In genomic region chr6:30572456-30573311, GRCm38 (mm10) we compare ENCODE assay signal across 9 mouse cellular contexts. TPM values are rescaled to one million over a fixed set of nuclear protein-coding genes. Genes with fewer than 3 reads are reported as not detected.
DNase-seq lines count a peak whose midpoint lies in the region; ATAC-seq lines count a peak whose summit lies in the region.
"Had no signal": no experiment of that assay in that cellular context is flagged by ENCODE, and none has a peak within 500 bp of the region (broad histone marks: within the 10 kb centered on the region; RNA-seq: fewer than 3 reads in every experiment).

No protein-coding gene starts in this region.

- peak; percentile 95 for ATAC-seq in forebrain, embryonic 16.5 days
- ATAC-seq in hindbrain, embryonic 13.5 days (ENCODE audit: low FRiP score), result peak; percentile 92
- no peak for ATAC-seq in limb, embryonic 12.5 days (ENCODE audit: insufficient number of reproducible peaks, insufficient read depth, low FRiP score, low TSS enrichment, low read depth)
- ATAC-seq in neural tube, embryonic 13.5 days (ENCODE audit: low read depth), result peak; percentile 93

- no peak overlapping the region for H3K4me3 ChIP-seq in embryonic facial prominence, embryonic 10.5 days
- no peak overlapping the region for H3K4me3 ChIP-seq in forebrain, embryonic 16.5 days (replicated peaks; ENCODE audit: low read length)
- H3K4me3 ChIP-seq in hindbrain, embryonic 13.5 days, result no peak overlapping the region
- H3K4me3 ChIP-seq in limb, embryonic 12.5 days (replicated peaks), result no peak overlapping the region
- H3K4me3 ChIP-seq in neural tube, embryonic 13.5 days, result no peak overlapping the region

- H3K36me3 ChIP-seq in embryonic facial prominence, embryonic 10.5 days (replicated peaks), result no peaks in the 10 kb centered on the region
- no peaks in the 10 kb centered on the region for H3K36me3 ChIP-seq in forebrain, embryonic 16.5 days (ENCODE audit: control insufficient read depth, insufficient read depth)
- no peaks in the 10 kb centered on the region for H3K36me3 ChIP-seq in hindbrain, embryonic 13.5 days
- 0 out of 2 replicates have a peak, but pooled peaks cover 5% of the 10 kb centered on the region for H3K36me3 ChIP-seq in limb, embryonic 12.5 days
- H3K36me3 ChIP-seq in neural tube, embryonic 13.5 days, result no peaks in the 10 kb centered on the region

- 68% methylated on average over 20 of the region's 20 CpGs for WGBS in embryonic facial prominence, embryonic 10.5 days
- 20% methylated on average over 20 of the region's 20 CpGs for WGBS in forebrain, embryonic 16.5 days
- 24% methylated on average over 20 of the region's 20 CpGs for WGBS in hindbrain, embryonic 13.5 days
- 71% methylated on average over 20 of the region's 20 CpGs for WGBS in limb, embryonic 12.5 days
- 27% methylated on average over 20 of the region's 20 CpGs for WGBS in neural tube, embryonic 13.5 days

- H3K27me3 ChIP-seq in embryonic facial prominence, embryonic 10.5 days (replicated peaks; ENCODE audit: low read depth, poor library complexity, severe bottlenecking), result no peaks in the 10 kb centered on the region
- H3K27me3 ChIP-seq in forebrain, embryonic 16.5 days (replicated peaks; ENCODE audit: control insufficient read depth, insufficient read depth, low read length), result no peaks in the 10 kb centered on the region
- no peaks in the 10 kb centered on the region for H3K27me3 ChIP-seq in hindbrain, embryonic 13.5 days
- no peaks in the 10 kb centered on the region for H3K27me3 ChIP-seq in limb, embryonic 12.5 days
- 0 out of 2 replicates have a peak, but pooled peaks cover 4% of the 10 kb centered on the region for H3K27me3 ChIP-seq in neural tube, embryonic 13.5 days

- H3K4me2 ChIP-seq in forebrain, embryonic 16.5 days (ENCODE audit: low read length), result peak overlapping the region; percentile 28; the same call in 1 of the 2 replicates
- H3K4me2 ChIP-seq in hindbrain, embryonic 13.5 days, result peak overlapping the region; percentile 23
- no peak overlapping the region for H3K4me2 ChIP-seq in limb, embryonic 12.5 days
- H3K4me2 ChIP-seq in neural tube, embryonic 13.5 days, result peak overlapping the region; percentile 9; the same call in 1 of the 2 replicates

- H3K9me3 ChIP-seq in embryonic facial prominence, embryonic 10.5 days, result no peaks in the 10 kb centered on the region
- H3K9me3 ChIP-seq in forebrain, embryonic 16.5 days (ENCODE audit: control insufficient read depth, low read length), result no peaks in the 10 kb centered on the region
- H3K9me3 ChIP-seq in hindbrain, embryonic 13.5 days, result no peaks in the 10 kb centered on the region
- H3K9me3 ChIP-seq in limb, embryonic 12.5 days, result no peaks in the 10 kb centered on the region
- H3K9me3 ChIP-seq in neural tube, embryonic 13.5 days, result no peaks in the 10 kb centered on the region

- DNase-seq in embryonic facial prominence, embryonic 10.5 days (ENCODE audit: low spot score), result peak; percentile 55
- DNase-seq in thymus, postnatal 4 days, result no peak
- no peak for DNase-seq in adrenal gland, postnatal 4 days (ENCODE audit: low spot score in 2 of 2)
- DNase-seq in adrenal gland, postnatal 25 days, result no peak

- no peak overlapping the region for H3K9ac ChIP-seq in forebrain, embryonic 16.5 days (replicated peaks; ENCODE audit: low read depth, low read length)
- no peak overlapping the region for H3K9ac ChIP-seq in hindbrain, embryonic 13.5 days
- no peak overlapping the region for H3K9ac ChIP-seq in limb, embryonic 12.5 days (replicated peaks)
- H3K9ac ChIP-seq in neural tube, embryonic 13.5 days, result no peak overlapping the region

- H3K27ac ChIP-seq in embryonic facial prominence, embryonic 10.5 days (replicated peaks), result peak overlapping the region; percentile 76
- H3K27ac ChIP-seq in forebrain, embryonic 16.5 days (ENCODE audit: low read length), result peak overlapping the region; percentile 55
- H3K27ac ChIP-seq in hindbrain, embryonic 13.5 days, result peak overlapping the region; percentile 78
- peak overlapping the region; percentile 87 for H3K27ac ChIP-seq in limb, embryonic 12.5 days
- H3K27ac ChIP-seq in neural tube, embryonic 13.5 days (replicated peaks), result peak overlapping the region; percentile 46

- peaks cover 44% of the 10 kb centered on the region for H3K4me1 ChIP-seq in embryonic facial prominence, embryonic 10.5 days
- H3K4me1 ChIP-seq in forebrain, embryonic 16.5 days (replicated peaks; ENCODE audit: control insufficient read depth, insufficient read depth, low read length), result peaks cover 10% of the 10 kb centered on the region
- peaks cover 21% of the 10 kb centered on the region for H3K4me1 ChIP-seq in hindbrain, embryonic 13.5 days (replicated peaks)
- H3K4me1 ChIP-seq in limb, embryonic 12.5 days (replicated peaks), result peaks cover 45% of the 10 kb centered on the region
- H3K4me1 ChIP-seq in neural tube, embryonic 13.5 days (replicated peaks), result peaks cover 32% of the 10 kb centered on the region

RNA-seq across cellular contexts. Expression of gene Cpa4, which starts 4.5 kb away (rescaled TPM):
- 0.85 and 1.1 TPM in 2 replicates for polyA plus RNA-seq in embryonic facial prominence, embryonic 10.5 days (2016; fragmentation: Nextera tagmentation; extraction: Ambion mirVana)
- 1.0 and 1.6 TPM in 2 replicates for polyA plus RNA-seq in forebrain, embryonic 16.5 days (2015; fragmentation: Nextera tagmentation; extraction: Ambion mirVana)
- polyA plus RNA-seq in hindbrain, embryonic 13.5 days (2015; fragmentation: Nextera tagmentation; extraction: Ambion mirVana), result 1.4 and 1.5 TPM in 2 replicates
- 1.9 TPM in 2 replicates for polyA plus RNA-seq in limb, embryonic 12.5 days (2016; fragmentation: Nextera tagmentation; extraction: Ambion mirVana)
- 0.59 and 0.87 TPM in 2 replicates for polyA plus RNA-seq in neural tube, embryonic 13.5 days (2015; fragmentation: Nextera tagmentation; extraction: Ambion mirVana)
- 1 to 10 TPM; 2.9 to 3.2 TPM for total RNA-seq in adrenal gland, postnatal 4 days (2021)
- total RNA-seq in adrenal gland, postnatal 25 days (2021), result 1.2 and 1.7 TPM in 2 replicates

RNA-seq across cellular contexts. Expression of gene Cpa2, which starts 31.3 kb away (rescaled TPM):
- 18.9 and 22.0 TPM in 2 replicates for polyA plus RNA-seq in embryonic facial prominence, embryonic 10.5 days (2016; fragmentation: Nextera tagmentation; extraction: Ambion mirVana)
- polyA plus RNA-seq in forebrain, embryonic 16.5 days (2015; fragmentation: Nextera tagmentation; extraction: Ambion mirVana), result 2.4 and 5.1 TPM in 2 replicates
- 6.9 and 8.7 TPM in 2 replicates for polyA plus RNA-seq in hindbrain, embryonic 13.5 days (2015; fragmentation: Nextera tagmentation; extraction: Ambion mirVana)
- polyA plus RNA-seq in limb, embryonic 12.5 days (2016; fragmentation: Nextera tagmentation; extraction: Ambion mirVana), result 23.7 and 28.1 TPM in 2 replicates
- 6.2 and 7.8 TPM in 2 replicates for polyA plus RNA-seq in neural tube, embryonic 13.5 days (2015; fragmentation: Nextera tagmentation; extraction: Ambion mirVana)
- total RNA-seq in adrenal gland, postnatal 4 days (2021), result 100 to 1,000 TPM in 1 of 2 experiments, 1 to 10 TPM in 1; 2.1 to 257 TPM
- 0.52 and 0.90 TPM in 2 replicates for total RNA-seq in adrenal gland, postnatal 25 days (2021)

RNA-seq across cellular contexts. Expression of gene Cpa5, which starts 38.1 kb away (rescaled TPM):
- 0.36 and 0.41 TPM in 2 replicates for polyA plus RNA-seq in embryonic facial prominence, embryonic 10.5 days (2016; fragmentation: Nextera tagmentation; extraction: Ambion mirVana)
- not detected in 2 replicates for polyA plus RNA-seq in forebrain, embryonic 16.5 days (2015; fragmentation: Nextera tagmentation; extraction: Ambion mirVana)
- not detected in 2 replicates for polyA plus RNA-seq in hindbrain, embryonic 13.5 days (2015; fragmentation: Nextera tagmentation; extraction: Ambion mirVana)
- 0.14 and 0.33 TPM in 2 replicates for polyA plus RNA-seq in limb, embryonic 12.5 days (2016; fragmentation: Nextera tagmentation; extraction: Ambion mirVana)
- not detected in 2 replicates for polyA plus RNA-seq in neural tube, embryonic 13.5 days (2015; fragmentation: Nextera tagmentation; extraction: Ambion mirVana)
- total RNA-seq in adrenal gland, postnatal 4 days (2021), result not detected
- total RNA-seq in adrenal gland, postnatal 25 days (2021), result not detected in 2 replicates
- polyA plus RNA-seq: liver, embryonic 16.5 days had no signal
